Mouse (Mus musculus): ENCODE results near the gene Klrk1. TPM values are rescaled to one million over a fixed set of nuclear protein-coding genes. Genes with fewer than 3 reads are reported as not detected.

Klrk1 gene
- polyA plus RNA-seq, 1 experiment from 2014 or later = not detected

DNA sequence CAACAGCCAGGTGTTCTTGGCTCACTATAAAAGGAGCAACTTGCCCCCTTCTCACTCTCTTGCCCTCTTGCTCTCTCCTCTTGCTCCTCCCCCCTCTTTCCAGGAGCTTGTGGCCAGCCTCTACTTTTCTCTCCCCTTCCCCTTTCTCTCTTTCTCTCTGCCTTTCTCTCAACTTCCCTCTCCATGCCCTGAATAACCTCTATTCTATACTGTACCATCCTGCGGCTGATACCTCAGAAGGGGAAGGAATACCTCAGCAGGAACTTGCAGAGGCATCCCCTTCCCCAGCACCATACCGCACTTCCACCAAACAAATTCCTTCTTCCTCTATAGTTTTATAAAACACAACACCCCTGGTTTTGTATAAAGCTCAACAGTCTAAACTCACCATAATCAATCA lies 58.4 kb downstream of the Klrk1 start:
- Histone ChIP-seq H3K4me1 (no peaks in the 10 kb centered on the region), H3K27ac (no peak overlapping the region), H3K4me3 (replicated peaks) (no peak overlapping the region), H3K36me3 (no peaks in the 10 kb centered on the region), H3K4me2 (no peak overlapping the region), H3K9me3 (replicated peaks) (no peaks in the 10 kb centered on the region), H3K27me3 (no peaks in the 10 kb centered on the region), H3K9ac (no peak overlapping the region)
- 86% methylated on average over 2 of the region's 2 CpGs for WGBS
- no peak for ATAC-seq (replicated peaks; ENCODE audit: low FRiP score)

Other genes starting within 250 kb of the Klrk1 start
- not detected in 2 replicates for gene Clec12b, start 238.0 kb downstream of the Klrk1 start, polyA plus RNA-seq (2015; fragmentation: Nextera tagmentation; extraction: Ambion mirVana)
- gene Clec1b, start 226.6 kb downstream of the Klrk1 start, polyA plus RNA-seq (2015; fragmentation: Nextera tagmentation; extraction: Ambion mirVana) = 2.2 and 2.7 TPM in 2 replicates
- gene Clec9a, start 215.0 kb downstream of the Klrk1 start, polyA plus RNA-seq (2015; fragmentation: Nextera tagmentation; extraction: Ambion mirVana) = 0.45 and 0.55 TPM in 2 replicates
- gene Clec1a, start 171.9 kb downstream of the Klrk1 start, polyA plus RNA-seq (2015; fragmentation: Nextera tagmentation; extraction: Ambion mirVana) = 8.6 and 9.5 TPM in 2 replicates
- 0.17 TPM in 1 of 2 replicates, not detected in the other for gene Olr1, start 116.7 kb downstream of the Klrk1 start, polyA plus RNA-seq (2015; fragmentation: Nextera tagmentation; extraction: Ambion mirVana)
- gene Tmem52b, start 111.3 kb downstream of the Klrk1 start, polyA plus RNA-seq (2015; fragmentation: Nextera tagmentation; extraction: Ambion mirVana) = 44.7 and 45.4 TPM in 2 replicates
- 60.8 and 62.8 TPM in 2 replicates for gene Gabarapl1, start 90.7 kb downstream of the Klrk1 start, polyA plus RNA-seq (2015; fragmentation: Nextera tagmentation; extraction: Ambion mirVana)
- not detected in 2 replicates for gene Klre1, start 46.0 kb downstream of the Klrk1 start, polyA plus RNA-seq (2015; fragmentation: Nextera tagmentation; extraction: Ambion mirVana)
- not detected in 2 replicates for gene Klrd1, start 32.1 kb downstream of the Klrk1 start, polyA plus RNA-seq (2015; fragmentation: Nextera tagmentation; extraction: Ambion mirVana)
- not detected in 2 replicates for gene Klrc3, start 19.5 kb upstream of the Klrk1 start, polyA plus RNA-seq (2015; fragmentation: Nextera tagmentation; extraction: Ambion mirVana)
- not detected in 2 replicates for gene Klrc2, start 36.8 kb upstream of the Klrk1 start, polyA plus RNA-seq (2015; fragmentation: Nextera tagmentation; extraction: Ambion mirVana)
- gene Klrc1, start 55.1 kb upstream of the Klrk1 start, polyA plus RNA-seq (2015; fragmentation: Nextera tagmentation; extraction: Ambion mirVana) = not detected in 2 replicates
- 0.26 TPM in 1 of 2 replicates, not detected in the other for gene Klri1, start 93.3 kb upstream of the Klrk1 start, polyA plus RNA-seq (2015; fragmentation: Nextera tagmentation; extraction: Ambion mirVana)
- not detected in 2 replicates for gene Klri2, start 116.6 kb upstream of the Klrk1 start, polyA plus RNA-seq (2015; fragmentation: Nextera tagmentation; extraction: Ambion mirVana)
- gene Gm156, start 160.4 kb upstream of the Klrk1 start, polyA plus RNA-seq (2015; fragmentation: Nextera tagmentation; extraction: Ambion mirVana) = not detected in 2 replicates
- not detected in 2 replicates for gene Gm17631, start 238.8 kb upstream of the Klrk1 start, polyA plus RNA-seq (2015; fragmentation: Nextera tagmentation; extraction: Ambion mirVana)

All from kidney, embryonic 15.5 days (tissue).